Comparison of ENCODE assay signal across 21 mouse cellular contexts in the genomic region with DNA sequence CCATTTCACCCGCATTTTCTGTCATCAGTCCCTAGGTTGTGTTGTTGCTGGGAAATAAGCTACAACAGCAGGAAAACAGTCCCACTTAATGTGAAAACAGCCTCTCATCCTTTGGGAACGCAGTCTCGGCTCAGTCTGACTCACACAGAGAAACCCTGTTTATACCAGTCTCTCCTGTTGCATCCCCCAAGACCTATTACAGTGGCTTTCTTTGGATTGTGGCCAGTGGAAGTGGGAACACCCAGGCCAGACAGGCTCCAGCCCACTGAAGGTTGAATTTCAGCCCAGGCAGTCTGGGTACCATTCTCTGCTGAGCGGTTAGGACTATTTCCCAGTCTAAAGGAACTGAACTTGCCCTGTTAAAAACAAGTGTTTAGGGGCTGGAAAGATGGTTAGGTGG.
DNase-seq lines count a peak whose midpoint lies in the region; ATAC-seq lines count a peak whose summit lies in the region.
"Had no signal": no experiment of that assay in that cellular context is flagged by ENCODE, and none has a peak within 500 bp of the region (broad histone marks: within the 10 kb centered on the region; RNA-seq: fewer than 3 reads in every experiment).

No protein-coding gene starts in this region.

- H3K9ac ChIP-seq in embryonic facial prominence, embryonic 15.5 days = no peak overlapping the region
- no peak overlapping the region for H3K9ac ChIP-seq in limb, embryonic 15.5 days
- H3K9ac ChIP-seq in intestine, embryonic 15.5 days = no peak overlapping the region
- H3K9ac ChIP-seq: forebrain, embryonic 12.5 days; heart, embryonic 12.5 days; hindbrain, embryonic 15.5 days had no signal

- no peak overlapping the region for H3K27ac ChIP-seq in embryonic facial prominence, embryonic 15.5 days (replicated peaks)
- no peak overlapping the region for H3K27ac ChIP-seq in limb, embryonic 15.5 days
- no peak overlapping the region for H3K27ac ChIP-seq in intestine, embryonic 15.5 days
- H3K27ac ChIP-seq: forebrain, embryonic 12.5 days; hindbrain, embryonic 15.5 days had no signal

- DNase-seq in MN1 (ENCODE audit: low spot score) (peak; percentile 26), NIH3T3 (ENCODE audit: low read depth) (peak; percentile 9)
- no peak for DNase-seq in cerebellum, adult 9-11 months
- DNase-seq: adrenal gland, postnatal 25 days; cerebellum, adult 2 months; cerebellum, postnatal 14 days; embryo, embryonic 11 days; gastrocnemius, postnatal 14 days; heart, postnatal 36 days had no signal

- 64% methylated on average over 4 of the region's 4 CpGs for WGBS in embryonic facial prominence, embryonic 15.5 days
- 49% methylated on average over 4 of the region's 4 CpGs for WGBS in limb, embryonic 15.5 days
- whole genome bisulfite sequencing in intestine, embryonic 15.5 days = 78% methylated on average over 4 of the region's 4 CpGs

- no peaks in the 10 kb centered on the region for H3K4me1 ChIP-seq in embryonic facial prominence, embryonic 15.5 days
- no peaks in the 10 kb centered on the region for H3K4me1 ChIP-seq in limb, embryonic 15.5 days
- no peaks in the 10 kb centered on the region for H3K4me1 ChIP-seq in intestine, embryonic 15.5 days (replicated peaks)
- H3K4me1 ChIP-seq: forebrain, embryonic 12.5 days; heart, embryonic 12.5 days; hindbrain, embryonic 15.5 days had no signal

- no peaks in the 10 kb centered on the region for H3K9me3 ChIP-seq in embryonic facial prominence, embryonic 15.5 days (replicated peaks)
- no peaks in the 10 kb centered on the region for H3K9me3 ChIP-seq in limb, embryonic 15.5 days
- no peaks in the 10 kb centered on the region for H3K9me3 ChIP-seq in intestine, embryonic 15.5 days
- H3K9me3 ChIP-seq: forebrain, embryonic 12.5 days; heart, embryonic 12.5 days; hindbrain, embryonic 15.5 days had no signal

- H3K4me3 ChIP-seq in embryonic facial prominence, embryonic 15.5 days (replicated peaks) = no peak overlapping the region
- no peak overlapping the region for H3K4me3 ChIP-seq in limb, embryonic 15.5 days
- no peak overlapping the region for H3K4me3 ChIP-seq in intestine, embryonic 15.5 days (replicated peaks)
- H3K4me3 ChIP-seq: forebrain, embryonic 12.5 days; heart, embryonic 12.5 days; hindbrain, embryonic 15.5 days had no signal

- no peak overlapping the region for H3K4me2 ChIP-seq in embryonic facial prominence, embryonic 15.5 days (replicated peaks)
- H3K4me2 ChIP-seq in limb, embryonic 15.5 days = no peak overlapping the region
- H3K4me2 ChIP-seq in intestine, embryonic 15.5 days (replicated peaks) = no peak overlapping the region
- H3K4me2 ChIP-seq: forebrain, embryonic 12.5 days; heart, embryonic 12.5 days; hindbrain, embryonic 15.5 days had no signal

- peak; percentile 85 for ATAC-seq in embryonic facial prominence, embryonic 15.5 days (ENCODE audit: insufficient number of reproducible peaks, low FRiP score, low TSS enrichment, low read depth)
- ATAC-seq in limb, embryonic 15.5 days (ENCODE audit: insufficient number of reproducible peaks, low FRiP score, low TSS enrichment, low read depth) = peak; percentile 69; the same call in 1 of the 2 replicates
- ATAC-seq in intestine, embryonic 15.5 days = no peak
- ATAC-seq in monocyte, adult 5-6 weeks (replicated peaks; ENCODE audit: insufficient number of reproducible peaks, low FRiP score, low TSS enrichment, poor library complexity, severe bottlenecking) = no peak
- ATAC-seq: activated CD4-positive, CD25-positive, alpha-beta regulatory T cell, adult 4 months; forebrain, embryonic 16.5 days; intestine, postnatal 0 days; Patski had no signal

- H3K27me3 ChIP-seq in embryonic facial prominence, embryonic 15.5 days = no peaks in the 10 kb centered on the region
- H3K27me3 ChIP-seq in limb, embryonic 15.5 days = no peaks in the 10 kb centered on the region
- H3K27me3 ChIP-seq in intestine, embryonic 15.5 days (replicated peaks) = no peaks in the 10 kb centered on the region
- H3K27me3 ChIP-seq: forebrain, embryonic 12.5 days; heart, embryonic 12.5 days; hindbrain, embryonic 15.5 days; Patski had no signal

- H3K36me3 ChIP-seq in embryonic facial prominence, embryonic 15.5 days = no peaks in the 10 kb centered on the region
- H3K36me3 ChIP-seq in limb, embryonic 15.5 days = no peaks in the 10 kb centered on the region
- no peaks in the 10 kb centered on the region for H3K36me3 ChIP-seq in intestine, embryonic 15.5 days
- H3K36me3 ChIP-seq: forebrain, embryonic 12.5 days; G1E; heart, embryonic 12.5 days; hindbrain, embryonic 15.5 days had no signal

Comparison
In these comparisons a context has a peak if more than half of its experiments do, and no peak if none do; other contexts are left out.
1. ATAC-seq: peak in embryonic facial prominence, embryonic 15.5 days (single experiment) and limb, embryonic 15.5 days (single experiment); none in intestine, embryonic 15.5 days (single experiment) and monocyte, adult 5-6 weeks (single experiment).